Mouse (Mus musculus): Measurements from ENCODE around the gene Gm48552. TPM values are rescaled to one million over a fixed set of nuclear protein-coding genes. Genes with fewer than 3 reads are reported as not detected.

Gene Gm48552
- polyA plus RNA-seq, 1 experiment from 2014 or later: 1.0 TPM

- H3K36me3 ChIP-seq (ENCODE audit: control insufficient read depth, insufficient read depth, low read length): peaks cover 27% of the 10 kb centered on the region
- H3K9me3 ChIP-seq (ENCODE audit: control insufficient read depth, low read length): no peaks in the 10 kb centered on the region
- ATAC-seq (ENCODE audit: insufficient number of reproducible peaks, insufficient read depth, low FRiP score, low read depth): no peak
- peaks cover 30 to 53% of the 10 kb centered on the region in 2 experiments for H3K4me1 ChIP-seq (ENCODE audit: control insufficient read depth in 2 of 2, insufficient read depth in 2 of 2, low read length in 2 of 2)
- H3K27ac ChIP-seq (replicated peaks in 1 of 2; ENCODE audit: control insufficient read depth in 1 of 2, insufficient read depth in 1 of 2, low read depth in 2 of 2, low read length in 2 of 2): no peak overlapping the region
- H3K9ac ChIP-seq (ENCODE audit: low read length): no peak overlapping the region
- H3K27me3 ChIP-seq (ENCODE audit: control insufficient read depth, insufficient read depth, low read length): no peaks in the 10 kb centered on the region
- WGBS: 86% methylated on average over 40 of the region's 40 CpGs
- H3K4me3 ChIP-seq (ENCODE audit: control insufficient read depth in 1 of 2, insufficient read depth in 1 of 2, low read depth in 1 of 2, low read length in 2 of 2): no peak overlapping the region
- H3K4me2 ChIP-seq (ENCODE audit: low read length): no peak overlapping the region
Measured at GRCm38 (mm10) chr10:81420191-81420767, 31.5 kb downstream of the Gm48552 start.

- no peak for ATAC-seq (ENCODE audit: insufficient number of reproducible peaks, insufficient read depth, low FRiP score, low read depth)
- Histone ChIP-seq H3K27me3 (ENCODE audit: control insufficient read depth, insufficient read depth, low read length) (no peaks in the 10 kb centered on the region), H3K36me3 (ENCODE audit: control insufficient read depth, insufficient read depth, low read length) (peaks cover 26% of the 10 kb centered on the region), H3K27ac (replicated peaks in 1 of 2; ENCODE audit: control insufficient read depth in 1 of 2, insufficient read depth in 1 of 2, low read depth in 2 of 2, low read length in 2 of 2) (no peak overlapping the region), H3K4me2 (ENCODE audit: low read length) (no peak overlapping the region), H3K9me3 (ENCODE audit: control insufficient read depth, low read length) (no peaks in the 10 kb centered on the region), H3K4me3 (ENCODE audit: control insufficient read depth in 1 of 2, insufficient read depth in 1 of 2, low read depth in 1 of 2, low read length in 2 of 2) (no peak overlapping the region), H3K4me1 (ENCODE audit: control insufficient read depth in 2 of 2, insufficient read depth in 2 of 2, low read length in 2 of 2) (peaks cover 36 to 56% of the 10 kb centered on the region in 2 experiments), H3K9ac (ENCODE audit: low read length) (no peak overlapping the region)
- 79% methylated on average over 4 of the region's 4 CpGs for WGBS
Measured at GRCm38 (mm10) chr10:81421041-81421796, 32.4 kb downstream of the Gm48552 start.

- Histone ChIP-seq H3K9ac (ENCODE audit: low read length) (no peak overlapping the region), H3K4me2 (ENCODE audit: low read length) (no peak overlapping the region), H3K9me3 (ENCODE audit: control insufficient read depth, low read length) (no peaks in the 10 kb centered on the region), H3K27me3 (ENCODE audit: control insufficient read depth, insufficient read depth, low read length) (no peaks in the 10 kb centered on the region), H3K27ac (replicated peaks in 1 of 2; ENCODE audit: control insufficient read depth in 1 of 2, insufficient read depth in 1 of 2, low read depth in 2 of 2, low read length in 2 of 2) (no peak overlapping the region), H3K4me1 (ENCODE audit: control insufficient read depth in 2 of 2, insufficient read depth in 2 of 2, low read length in 2 of 2) (peaks cover 32 to 51% of the 10 kb centered on the region in 2 experiments), H3K36me3 (ENCODE audit: control insufficient read depth, insufficient read depth, low read length) (peaks cover 26% of the 10 kb centered on the region), H3K4me3 (ENCODE audit: control insufficient read depth in 1 of 2, insufficient read depth in 1 of 2, low read depth in 1 of 2, low read length in 2 of 2) (no peak overlapping the region)
- no peak for ATAC-seq (ENCODE audit: insufficient number of reproducible peaks, insufficient read depth, low FRiP score, low read depth)
- 62% methylated on average over 5 of the region's 5 CpGs for WGBS
Measured at GRCm38 (mm10) chr10:81421797-81422100, 32.9 kb downstream of the Gm48552 start.

- H3K36me3 ChIP-seq (ENCODE audit: control insufficient read depth, insufficient read depth, low read length): peaks cover 26% of the 10 kb centered on the region
- H3K4me2 ChIP-seq (ENCODE audit: low read length): no peak overlapping the region
- H3K27me3 ChIP-seq (ENCODE audit: control insufficient read depth, insufficient read depth, low read length): no peaks in the 10 kb centered on the region
- WGBS: 75% methylated on average over 6 of the region's 6 CpGs
- H3K4me1 ChIP-seq (ENCODE audit: control insufficient read depth in 2 of 2, insufficient read depth in 2 of 2, low read length in 2 of 2): peaks cover 30 to 48% of the 10 kb centered on the region in 2 experiments
- H3K27ac ChIP-seq (replicated peaks in 1 of 2; ENCODE audit: control insufficient read depth in 1 of 2, insufficient read depth in 1 of 2, low read depth in 2 of 2, low read length in 2 of 2): no peak overlapping the region
- ATAC-seq (ENCODE audit: insufficient number of reproducible peaks, insufficient read depth, low FRiP score, low read depth): no peak
- no peak overlapping the region for H3K4me3 ChIP-seq (ENCODE audit: control insufficient read depth in 1 of 2, insufficient read depth in 1 of 2, low read depth in 1 of 2, low read length in 2 of 2)
- no peak overlapping the region for H3K9ac ChIP-seq (ENCODE audit: low read length)
- no peaks in the 10 kb centered on the region for H3K9me3 ChIP-seq (ENCODE audit: control insufficient read depth, low read length)
Measured at GRCm38 (mm10) chr10:81422191-81422590, 33.4 kb downstream of the Gm48552 start.

- 82% methylated on average over 3 of the region's 3 CpGs for WGBS
- Histone ChIP-seq H3K4me2 (ENCODE audit: low read length) (no peak overlapping the region), H3K27me3 (ENCODE audit: control insufficient read depth, insufficient read depth, low read length) (no peaks in the 10 kb centered on the region), H3K36me3 (ENCODE audit: control insufficient read depth, insufficient read depth, low read length) (peaks cover 23% of the 10 kb centered on the region), H3K4me3 (ENCODE audit: control insufficient read depth in 1 of 2, insufficient read depth in 1 of 2, low read depth in 1 of 2, low read length in 2 of 2) (no peak overlapping the region), H3K9me3 (ENCODE audit: control insufficient read depth, low read length) (no peaks in the 10 kb centered on the region), H3K9ac (ENCODE audit: low read length) (no peak overlapping the region), H3K27ac (replicated peaks in 1 of 2; ENCODE audit: control insufficient read depth in 1 of 2, insufficient read depth in 1 of 2, low read depth in 2 of 2, low read length in 2 of 2) (no peak overlapping the region), H3K4me1 (ENCODE audit: control insufficient read depth in 2 of 2, insufficient read depth in 2 of 2, low read length in 2 of 2) (peaks cover 28 to 46% of the 10 kb centered on the region in 2 experiments)
- ATAC-seq (ENCODE audit: insufficient number of reproducible peaks, insufficient read depth, low FRiP score, low read depth): no peak
Measured at GRCm38 (mm10) chr10:81422661-81423217, 33.9 kb downstream of the Gm48552 start.

GRCm38 (mm10) chr10:81423476-81424245, 34.9 kb downstream of the Gm48552 start:
- no peaks in the 10 kb centered on the region for H3K27me3 ChIP-seq (ENCODE audit: control insufficient read depth, insufficient read depth, low read length)
- no peak for ATAC-seq (ENCODE audit: insufficient number of reproducible peaks, insufficient read depth, low FRiP score, low read depth)
- WGBS: 74% methylated on average over 4 of the region's 4 CpGs
- H3K27ac ChIP-seq (replicated peaks in 1 of 2; ENCODE audit: control insufficient read depth in 1 of 2, insufficient read depth in 1 of 2, low read depth in 2 of 2, low read length in 2 of 2): peak overlapping the region in 1 of 2 experiments; percentile 71; a peak in 2 of 4 replicates
- H3K4me2 ChIP-seq (ENCODE audit: low read length): peak overlapping the region; percentile 93
- H3K4me3 ChIP-seq (ENCODE audit: control insufficient read depth in 1 of 2, insufficient read depth in 1 of 2, low read depth in 1 of 2, low read length in 2 of 2): no peak overlapping the region
- peaks cover 25 to 39% of the 10 kb centered on the region in 2 experiments for H3K4me1 ChIP-seq (ENCODE audit: control insufficient read depth in 2 of 2, insufficient read depth in 2 of 2, low read length in 2 of 2)
- peaks cover 20% of the 10 kb centered on the region for H3K36me3 ChIP-seq (ENCODE audit: control insufficient read depth, insufficient read depth, low read length)
- no peaks in the 10 kb centered on the region for H3K9me3 ChIP-seq (ENCODE audit: control insufficient read depth, low read length)
- peak overlapping the region; percentile 84; the same call in 1 of the 2 replicates for H3K9ac ChIP-seq (ENCODE audit: low read length)

- peak overlapping the region; percentile 17 to 59 for H3K4me3 ChIP-seq (ENCODE audit: control insufficient read depth in 1 of 2, insufficient read depth in 1 of 2, low read depth in 1 of 2, low read length in 2 of 2)
- ATAC-seq (ENCODE audit: insufficient number of reproducible peaks, insufficient read depth, low FRiP score, low read depth): peak; percentile 10; the same call in 1 of the 2 replicates
- H3K36me3 ChIP-seq (ENCODE audit: control insufficient read depth, insufficient read depth, low read length): peaks cover 12% of the 10 kb centered on the region
- 12% methylated on average over 25 of the region's 25 CpGs for WGBS
- peak overlapping the region; percentile 84 for H3K9ac ChIP-seq (ENCODE audit: low read length)
- peak overlapping the region; percentile 65 to 71 for H3K27ac ChIP-seq (replicated peaks in 1 of 2; ENCODE audit: control insufficient read depth in 1 of 2, insufficient read depth in 1 of 2, low read depth in 2 of 2, low read length in 2 of 2)
- H3K27me3 ChIP-seq (ENCODE audit: control insufficient read depth, insufficient read depth, low read length): no peaks in the 10 kb centered on the region
- H3K4me2 ChIP-seq (ENCODE audit: low read length): peak overlapping the region; percentile 93
- no peaks in the 10 kb centered on the region for H3K9me3 ChIP-seq (ENCODE audit: control insufficient read depth, low read length)
- H3K4me1 ChIP-seq (ENCODE audit: control insufficient read depth in 2 of 2, insufficient read depth in 2 of 2, low read length in 2 of 2): peaks cover 24 to 34% of the 10 kb centered on the region in 2 experiments
Measured at GRCm38 (mm10) chr10:81424246-81425051, 35.6 kb downstream of the Gm48552 start.
